Mouse (Mus musculus) c-Kit-positive CD71-negative TER-119-negative erythroid progenitor cells, embryonic 14.5 days (primary cell): ENCODE data around the gene Chrna10.

Experiments
- DNase-seq: peaks from one replicate; pipeline ENCODE4 v3.0.0-alpha.2; 2013; ENCODE audit warnings: low read depth

Chrna10 gene

DNA sequence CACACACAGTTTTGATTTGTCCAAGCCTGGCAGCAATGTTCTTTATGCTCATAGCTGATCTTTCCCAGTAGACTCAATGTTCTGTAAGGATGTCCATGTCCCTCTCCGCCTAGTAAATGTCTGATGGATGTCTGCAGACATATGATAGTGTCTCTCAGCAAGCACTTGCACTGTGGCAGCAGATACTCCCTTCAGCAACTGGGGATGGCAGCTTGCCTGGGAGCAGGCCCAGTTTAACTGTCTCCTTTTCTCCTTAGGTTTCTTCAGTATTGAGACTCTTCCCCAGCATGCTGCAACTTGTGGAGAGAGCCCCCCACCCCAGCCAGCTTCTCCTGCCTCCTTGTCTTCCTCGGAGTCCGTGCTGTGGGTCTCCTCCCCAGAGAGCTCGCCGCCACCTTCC lies 34.8 kb downstream of the Chrna10 start:
- no peak for DNase-seq

- no peak for DNase-seq
Observed at GRCm38 (mm10) chr7:102080311-102080710, 36.3 kb downstream of the Chrna10 start.

DNA sequence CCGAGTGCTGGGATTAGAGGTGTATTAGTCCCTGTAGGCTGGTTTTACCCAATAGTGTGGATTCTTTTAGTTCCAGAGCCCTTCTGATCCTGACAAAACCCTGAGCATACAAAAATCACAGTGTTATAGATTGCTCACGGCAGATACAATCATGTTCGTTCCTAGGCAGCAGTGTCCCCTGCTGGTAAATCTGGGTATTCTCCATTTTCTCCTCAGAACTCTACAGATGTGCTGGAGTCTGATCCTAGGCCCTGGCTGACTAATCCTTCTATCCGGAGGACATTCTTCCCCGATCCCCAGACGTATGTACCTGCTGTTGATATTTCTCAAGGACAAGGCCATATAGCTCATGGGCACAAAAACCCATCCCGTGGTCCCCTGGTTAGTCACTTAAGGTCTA lies 38.1 kb downstream of the Chrna10 start:
- no peak for DNase-seq

- peak; percentile 44 for DNase-seq
Observed at GRCm38 (mm10) chr7:102076714-102077296, 39.8 kb downstream of the Chrna10 start.

- DNase-seq, result no peak
Observed at GRCm38 (mm10) chr7:102066363-102066762, 50.3 kb downstream of the Chrna10 start.

DNA sequence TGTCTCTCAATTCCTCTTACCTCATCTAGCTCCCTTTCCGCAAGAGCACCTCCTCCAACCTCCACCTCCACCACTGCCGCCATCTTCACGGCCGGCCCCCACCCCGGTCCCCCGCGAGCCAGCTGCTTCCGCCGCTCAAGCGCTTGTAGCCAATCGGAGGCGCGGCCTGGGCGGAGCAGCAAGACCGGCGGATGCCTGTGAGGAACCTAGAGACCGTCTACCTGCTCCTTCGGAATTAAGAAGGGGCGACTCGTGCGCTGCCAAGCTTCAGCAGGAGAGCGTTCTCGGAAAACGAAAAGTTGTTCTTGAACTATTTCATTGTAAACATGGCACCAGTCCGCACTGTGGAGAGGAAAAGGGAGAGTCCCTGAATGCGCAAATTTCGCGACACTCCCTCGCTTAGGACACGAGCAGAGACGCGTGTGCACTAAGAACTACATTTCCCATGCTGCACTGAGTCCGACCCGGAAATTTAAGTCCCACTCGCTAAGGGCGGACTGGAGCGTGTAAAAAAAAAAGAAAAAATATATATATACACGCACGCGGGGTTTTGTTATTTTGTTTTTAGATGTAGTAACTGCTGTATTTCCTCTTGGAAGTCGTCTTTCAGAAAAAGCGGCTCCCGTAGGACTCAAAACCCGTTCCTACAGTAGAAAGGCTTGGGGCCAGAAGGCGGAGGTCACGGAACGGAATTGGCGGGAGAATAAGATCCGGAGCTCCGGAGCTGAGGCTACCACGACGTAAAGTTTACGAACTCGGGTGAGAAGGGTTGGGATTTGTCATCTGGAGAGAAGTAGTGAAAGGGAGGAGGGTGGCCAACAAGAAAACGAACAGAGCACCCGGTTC lies 51.4 kb downstream of the Chrna10 start, which contains the start of the genes Rnf121, Xndc1 and Xntrpc:
Gene Rnf121 (minus strand): TSS at position 424 of the 846 bp plus-strand sequence.
Gene Xndc1 (plus strand): TSS at position 466 of the 846 bp plus-strand sequence.
Gene Xntrpc (plus strand): TSS at position 668 of the 846 bp plus-strand sequence.
- peak; percentile 80 for DNase-seq

DNA sequence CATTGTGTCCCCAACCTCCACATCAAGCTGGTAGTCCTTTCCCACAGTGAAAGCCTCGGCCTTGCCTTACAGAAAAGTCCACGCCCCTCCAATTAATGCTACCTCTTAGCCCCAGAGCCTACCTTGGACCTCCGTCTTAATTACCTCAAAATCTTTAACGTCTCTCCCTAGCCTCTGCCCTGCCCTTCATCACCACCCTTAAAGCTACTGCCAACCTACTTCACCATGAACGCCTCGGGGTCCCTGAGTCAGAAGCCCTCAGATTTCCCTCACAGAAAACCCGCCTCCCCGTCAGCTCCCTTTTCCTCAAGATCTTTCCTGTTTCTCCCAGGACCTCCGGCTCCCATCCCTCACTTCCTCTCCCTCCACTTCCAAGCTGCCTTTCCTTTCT lies 52.0 kb downstream of the Chrna10 start:
- no peak for DNase-seq

GRCm38 (mm10) chr7:102063891-102064290 lies 52.7 kb downstream of the Chrna10 start:
- no peak for DNase-seq

DNA sequence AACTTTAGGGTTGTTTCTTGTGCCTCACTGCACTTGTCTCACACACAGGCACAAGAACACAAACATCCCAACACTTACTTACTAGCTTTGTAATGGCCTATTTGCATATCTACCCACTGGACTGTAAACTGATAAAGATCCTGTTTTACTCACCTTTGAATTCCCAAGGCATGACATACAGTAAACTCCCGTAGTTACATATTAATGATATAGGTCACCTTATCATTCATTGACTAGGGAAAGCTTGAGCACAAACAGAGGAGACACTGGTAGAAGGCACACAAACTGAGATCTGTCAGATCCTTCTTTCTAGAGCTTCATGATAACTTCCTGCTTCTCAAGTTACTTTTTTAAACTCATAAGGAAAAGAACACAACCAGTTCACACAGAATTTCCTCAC lies 54.4 kb downstream of the Chrna10 start:
- no peak for DNase-seq

- DNase-seq, result no peak
Observed at GRCm38 (mm10) chr7:102061353-102061752, 55.3 kb downstream of the Chrna10 start.
